Mouse (Mus musculus) heart, embryonic 16.5 days (tissue): ENCODE data around the gene Cryba2. TPM values are rescaled to one million over a fixed set of nuclear protein-coding genes. Genes with fewer than 3 reads are reported as not detected.
A peak's percentile ranks its signal among the peaks of the same experiment; 100 is the strongest.

Source experiments
- ATAC-seq: fragments of 200-750 bp; cut with Nextera tagmentation; replicated peaks from 2 replicates; pipeline ENCODE4 v1.8.0; 2017; ENCODE audit warnings: moderate number of reproducible peaks; ENCODE audit not compliant: insufficient read depth, low FRiP score; ENCODE audit errors: extremely low read depth
- H3K27ac ChIP-seq: fragments of 300-500 bp; sonication (generic); 2 replicates; pipeline ENCODE4 v1.5.1; 2014; ENCODE audit warnings: mild to moderate bottlenecking, low read length, control low read depth, moderate library complexity
- H3K27me3 ChIP-seq: fragments of 300-500 bp; sonication (generic); 2 replicates; pipeline ENCODE4 v1.6.1; 2014; ENCODE audit warnings: low read length, mixed read lengths; ENCODE audit not compliant: control insufficient read depth, insufficient read depth
- H3K36me3 ChIP-seq: fragments of 300-500 bp; sonication (generic); 2 replicates; pipeline ENCODE4 v1.6.1; 2014; ENCODE audit not compliant: control insufficient read depth, insufficient read depth
- H3K4me1 ChIP-seq: fragments of 300-500 bp; sonication (generic); 2 replicates; pipeline ENCODE4 v1.6.1; 2014; ENCODE audit warnings: low read length, mixed read lengths; ENCODE audit not compliant: control insufficient read depth, insufficient read depth
- H3K4me2 ChIP-seq: fragments of 300-500 bp; sonication (generic); 2 replicates; pipeline ENCODE4 v1.6.1; 2014; ENCODE audit warnings: low read depth, mild to moderate bottlenecking, control low read depth, low read length
- H3K4me3 ChIP-seq: fragments of 300-500 bp; sonication (generic); 2 replicates; pipeline ENCODE4 v1.5.1; 2014; ENCODE audit warnings: mild to moderate bottlenecking, control low read depth, low read length
- H3K9ac ChIP-seq: fragments of 300-500 bp; sonication (generic); 2 replicates; pipeline ENCODE4 v1.6.1; 2014; ENCODE audit warnings: low read length, control low read depth
- H3K9me3 ChIP-seq: fragments of 300-500 bp; sonication (generic); replicated peaks from 2 replicates; pipeline ENCODE4 v1.6.1; 2016; ENCODE audit warnings: low read length; ENCODE audit not compliant: control insufficient read depth
- WGBS: fragments of 180-500 bp; shearing (Covaris S2); extraction: QIAGEN DNeasy Blood & Tissue Kit; methylation state at CpG from one replicate; pipeline ENCODE4 v1.1.7; 2014; 5-methylcytosine and 5-hydroxymethylcytosine counted together
- polyA plus RNA-seq: library from polyadenylated mRNA; unstranded; fragments of >200 nt; fragmentation: Nextera tagmentation; extraction: Ambion mirVana; gene quantifications from 2 replicates; pipeline ENCODE4 v1.2.1, GENCODE M21; 2015

Gene Cryba2
- polyA plus RNA-seq, 1 experiment from 2014 or later, result not detected

DNA sequence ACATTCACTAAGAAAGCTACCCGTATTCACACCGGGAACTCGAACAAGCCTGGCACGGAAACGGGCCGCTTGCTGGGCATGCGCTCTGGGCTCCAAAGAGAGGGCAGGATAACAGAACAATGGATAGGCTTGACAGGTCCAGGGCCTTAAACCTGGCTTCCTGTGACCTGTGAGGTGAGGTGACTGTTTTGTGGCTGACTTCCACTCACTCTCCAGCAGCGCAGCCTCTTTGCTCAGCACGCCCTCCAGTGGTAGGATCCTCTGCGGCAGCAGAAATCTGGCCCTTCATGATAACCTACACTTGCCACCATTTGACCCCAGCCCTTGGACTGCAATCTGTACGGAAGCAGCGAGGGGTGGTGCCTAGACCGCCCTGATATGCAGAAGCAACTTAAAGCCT, 22.8 kb upstream of the Cryba2 start:
- Histone ChIP-seq H3K4me3 (no peak overlapping the region), H3K9me3 (no peaks in the 10 kb centered on the region; the same call in 1 of the 2 replicates), H3K9ac (no peak overlapping the region), H3K27ac (no peak overlapping the region), H3K4me2 (no peak overlapping the region; the same call in 1 of the 2 replicates), H3K27me3 (peaks cover 9% of the 10 kb centered on the region; the same call in 1 of the 2 replicates), H3K4me1 (no peaks in the 10 kb centered on the region), H3K36me3 (no peaks in the 10 kb centered on the region)
- no peak for ATAC-seq
- WGBS, result 35% methylated on average over 13 of the region's 13 CpGs

- Histone ChIP-seq H3K4me1 (peaks cover 8% of the 10 kb centered on the region; the same call in 1 of the 2 replicates), H3K9me3 (no peaks in the 10 kb centered on the region), H3K27me3 (peaks cover 78% of the 10 kb centered on the region), H3K4me3 (no peak overlapping the region), H3K4me2 (no peak overlapping the region), H3K9ac (no peak overlapping the region), H3K36me3 (no peaks in the 10 kb centered on the region), H3K27ac (no peak overlapping the region)
- ATAC-seq, result no peak
- WGBS, result 20% methylated on average over 6 of the region's 6 CpGs
Measured at GRCm38 (mm10) chr1:74902191-74902590, 9.2 kb upstream of the Cryba2 start.

DNA sequence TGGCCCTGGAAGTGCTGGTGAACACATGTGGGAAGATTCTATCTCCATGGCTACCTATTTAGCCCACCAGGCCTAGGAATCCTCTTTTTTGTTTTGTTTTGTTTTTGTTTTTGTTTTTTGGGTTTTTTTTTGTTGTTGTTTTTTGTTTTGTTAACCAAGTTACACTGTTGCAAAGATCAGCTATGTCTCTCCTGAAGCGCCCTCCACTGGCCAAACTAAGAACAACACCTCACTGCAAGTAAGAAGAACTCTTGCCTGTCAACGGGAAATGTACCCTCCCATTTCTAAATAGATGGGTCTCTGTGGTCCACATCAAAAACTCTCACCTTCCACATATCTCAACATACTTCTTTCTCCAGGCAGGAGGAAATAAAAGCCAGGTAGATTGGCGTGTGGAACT, 8.7 kb upstream of the Cryba2 start:
- no peak overlapping the region for H3K9ac ChIP-seq
- peaks cover 80% of the 10 kb centered on the region for H3K27me3 ChIP-seq
- H3K4me1 ChIP-seq, result peaks cover 8% of the 10 kb centered on the region; the same call in 1 of the 2 replicates
- H3K4me2 ChIP-seq, result no peak overlapping the region
- H3K27ac ChIP-seq, result no peak overlapping the region
- no peaks in the 10 kb centered on the region for H3K9me3 ChIP-seq
- no peak overlapping the region for H3K4me3 ChIP-seq
- ATAC-seq, result no peak
- WGBS, result 5% methylated on average over 3 of the region's 3 CpGs
- no peaks in the 10 kb centered on the region for H3K36me3 ChIP-seq

- Histone ChIP-seq H3K9me3 (no peaks in the 10 kb centered on the region), H3K27ac (no peak overlapping the region), H3K27me3 (peaks cover 91% of the 10 kb centered on the region), H3K4me1 (peaks cover 8% of the 10 kb centered on the region; the same call in 1 of the 2 replicates), H3K9ac (no peak overlapping the region), H3K4me3 (peak overlapping the region; percentile 41), H3K36me3 (no peaks in the 10 kb centered on the region), H3K4me2 (peak overlapping the region; percentile 59)
- no peak; the same call in 1 of the 2 replicates for ATAC-seq
- 2% methylated on average over 59 of the region's 66 CpGs for WGBS
Measured at GRCm38 (mm10) chr1:74900341-74901285, 7.7 kb upstream of the Cryba2 start.

DNA sequence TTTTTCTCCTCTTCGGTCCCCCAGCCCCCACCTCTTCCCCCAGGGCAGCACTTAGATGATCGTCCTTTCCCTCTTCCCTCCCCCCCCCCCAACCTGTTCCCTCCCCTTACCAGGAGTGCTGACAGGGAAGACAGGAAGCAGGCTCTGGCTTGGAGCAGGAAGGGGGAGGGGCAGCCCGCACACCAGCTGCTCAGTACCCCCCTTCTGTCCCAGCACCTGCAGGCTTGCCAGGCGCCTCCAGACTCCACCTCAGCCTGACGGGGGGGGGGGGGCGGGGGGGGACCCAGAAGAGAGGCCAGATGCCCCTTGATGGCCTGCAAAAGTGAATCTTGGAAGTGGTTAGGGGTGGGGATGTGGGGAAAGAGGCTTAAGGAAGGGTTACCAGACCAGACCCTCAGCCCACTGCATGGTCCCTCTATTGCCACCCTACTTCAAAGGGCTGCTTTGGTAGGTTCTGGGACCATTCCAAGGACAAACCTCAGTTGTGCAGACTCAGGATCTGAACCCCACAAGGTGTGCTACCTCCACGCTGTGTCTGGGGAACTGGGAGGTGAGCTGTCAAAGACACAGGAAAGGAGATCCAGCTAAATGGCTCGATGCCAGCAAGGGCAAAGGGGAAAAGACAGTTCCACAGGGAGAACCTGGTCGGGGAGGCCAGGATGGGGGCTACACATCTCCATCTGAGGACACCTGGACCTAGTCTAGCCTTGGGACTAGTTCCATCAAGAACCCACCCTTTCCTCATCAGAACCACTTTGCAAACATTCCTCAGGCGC, 5.9 kb upstream of the Cryba2 start:
- Histone ChIP-seq H3K27me3 (peaks cover 93% of the 10 kb centered on the region), H3K27ac (no peak overlapping the region), H3K9ac (no peak overlapping the region), H3K9me3 (no peaks in the 10 kb centered on the region), H3K4me1 (peaks cover 8% of the 10 kb centered on the region; the same call in 1 of the 2 replicates), H3K4me3 (no peak overlapping the region), H3K4me2 (no peak overlapping the region), H3K36me3 (no peaks in the 10 kb centered on the region)
- 9% methylated on average over 6 of the region's 10 CpGs for WGBS
- ATAC-seq, result 0 out of 2 replicates have a peak, but pooled peaks have one; percentile 28

DNA sequence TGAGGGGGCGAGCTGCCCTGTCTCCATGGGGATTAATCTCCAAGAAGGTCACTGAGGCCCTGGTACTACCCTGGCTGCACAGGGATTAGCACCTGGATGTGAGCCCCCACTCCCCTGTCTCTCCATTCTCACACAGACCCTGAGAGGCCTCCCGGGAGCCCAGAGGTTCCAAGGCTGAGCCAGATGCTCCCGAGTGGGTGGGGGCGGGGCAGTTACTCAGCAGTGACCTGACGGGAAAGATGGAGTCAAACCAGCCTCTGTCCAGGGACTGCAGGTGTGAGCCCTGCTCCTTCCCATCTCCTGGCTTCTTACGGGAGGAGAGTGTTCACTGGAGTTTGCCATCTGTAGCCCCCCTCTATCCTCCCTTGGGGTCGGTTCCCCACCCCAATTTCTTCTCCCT, 5.0 kb upstream of the Cryba2 start:
- 6% methylated on average over 7 of the region's 7 CpGs for WGBS
- ATAC-seq, result no peak

DNA sequence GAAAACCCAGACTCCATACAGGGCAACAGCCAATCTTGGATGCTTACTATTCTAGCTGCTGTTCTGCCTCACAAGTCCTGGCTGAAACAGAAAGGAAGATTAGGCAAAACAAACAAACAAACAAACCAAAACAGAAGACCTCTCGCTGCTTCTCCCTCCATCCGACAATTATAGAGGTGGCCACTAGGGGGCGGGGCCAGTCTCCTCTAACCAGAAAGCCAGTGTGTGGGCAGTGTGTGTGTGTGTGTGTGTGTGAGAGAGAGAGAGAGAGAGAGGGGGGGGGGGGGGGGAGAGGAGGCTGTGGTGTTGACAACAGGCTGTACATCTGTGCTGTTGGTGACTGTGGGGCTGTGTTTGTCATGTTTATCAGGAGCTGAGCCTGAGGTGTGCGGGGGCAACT, 2.0 kb upstream of the Cryba2 start:
- Histone ChIP-seq H3K27ac (no peak overlapping the region), H3K27me3 (peaks cover 95% of the 10 kb centered on the region), H3K9me3 (no peaks in the 10 kb centered on the region), H3K4me3 (no peak overlapping the region), H3K4me1 (peaks cover 3% of the 10 kb centered on the region; the same call in 1 of the 2 replicates), H3K36me3 (no peaks in the 10 kb centered on the region), H3K9ac (no peak overlapping the region), H3K4me2 (no peak overlapping the region)
- no peak for ATAC-seq
- WGBS, result 13% methylated on average over 4 of the region's 4 CpGs

More for the DNA sequence above, 5.0 kb upstream of the Cryba2 start:
- no peaks in the 10 kb centered on the region for H3K9me3 ChIP-seq
- no peaks in the 10 kb centered on the region for H3K36me3 ChIP-seq
- peaks cover 93% of the 10 kb centered on the region for H3K27me3 ChIP-seq
- no peak overlapping the region for H3K27ac ChIP-seq
- no peak overlapping the region for H3K4me3 ChIP-seq
- H3K9ac ChIP-seq, result no peak overlapping the region
- H3K4me1 ChIP-seq, result peaks cover 9% of the 10 kb centered on the region; the same call in 1 of the 2 replicates
- H3K4me2 ChIP-seq, result no peak overlapping the region

DNA sequence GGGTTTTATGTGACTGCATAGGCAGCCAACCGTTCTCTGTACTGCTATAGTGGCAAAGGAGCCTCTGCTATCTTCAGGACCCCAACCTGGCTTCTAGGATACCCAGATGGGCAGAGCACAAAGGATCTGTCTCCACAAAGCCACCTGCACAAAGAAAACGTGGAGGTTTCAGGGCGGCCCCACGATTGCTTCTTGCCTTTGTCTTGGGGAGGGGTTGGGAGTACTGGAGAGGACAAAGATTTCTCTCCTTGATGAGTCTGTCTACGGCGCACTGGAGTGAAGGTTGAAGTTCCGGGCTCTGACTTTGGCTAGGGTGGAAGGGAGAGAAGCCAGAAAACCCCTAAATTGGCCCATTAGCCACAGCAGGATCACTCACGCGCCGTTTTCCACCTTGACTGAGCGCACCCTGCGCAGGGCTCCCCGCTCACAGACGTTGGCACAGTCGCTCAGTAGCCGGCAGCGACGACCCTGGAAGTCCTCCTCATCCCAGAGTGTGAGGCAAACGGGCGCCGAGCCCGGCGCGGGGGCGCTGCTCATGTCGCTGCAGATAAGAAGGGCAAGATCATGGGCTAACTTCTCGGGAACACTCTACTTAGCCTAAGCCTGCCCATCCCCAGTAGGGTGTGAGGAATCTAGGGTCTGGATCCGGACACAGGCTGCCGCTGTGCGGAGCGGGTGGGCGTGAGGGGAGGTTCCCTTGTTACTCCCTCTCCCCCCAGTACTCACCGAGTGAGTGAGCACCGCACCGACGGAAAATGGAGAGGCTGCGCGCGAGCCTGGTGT, 401 bp downstream of the Cryba2 start:
- no peak overlapping the region for H3K4me2 ChIP-seq
- H3K27me3 ChIP-seq, result peaks cover 88% of the 10 kb centered on the region
- H3K27ac ChIP-seq, result no peak overlapping the region
- H3K9me3 ChIP-seq, result no peaks in the 10 kb centered on the region
- no peak overlapping the region for H3K9ac ChIP-seq
- no peak for ATAC-seq
- 2% methylated on average over 39 of the region's 39 CpGs for WGBS
- no peak overlapping the region; the same call in 1 of the 2 replicates for H3K4me3 ChIP-seq
- H3K36me3 ChIP-seq, result no peaks in the 10 kb centered on the region
- H3K4me1 ChIP-seq, result peaks cover 3% of the 10 kb centered on the region; the same call in 1 of the 2 replicates
